Comparison of ENCODE assay signal across 25 mouse cellular contexts in the genomic region with DNA sequence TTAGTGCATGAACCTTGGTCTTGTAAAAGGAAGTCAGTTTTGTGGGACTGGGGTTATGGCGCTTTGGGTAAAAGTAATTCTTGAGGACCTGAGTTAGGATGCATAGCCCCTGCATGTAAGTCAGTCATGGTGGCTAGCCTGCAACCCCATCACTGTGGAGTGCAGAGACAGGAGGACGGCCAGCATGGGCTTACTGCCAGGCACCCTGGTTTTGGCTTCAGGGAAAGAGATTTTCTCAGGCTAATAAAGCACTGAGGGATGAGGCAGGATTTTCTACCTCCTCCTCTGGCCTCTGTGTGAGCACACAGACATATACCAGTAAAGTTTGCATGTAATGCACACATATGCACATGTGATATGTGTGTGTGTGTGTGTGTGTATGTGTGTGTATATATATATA.
"Had no signal": no experiment of that assay in that cellular context is flagged by ENCODE, and none has a peak within 500 bp of the region (broad histone marks: within the 10 kb centered on the region; RNA-seq: fewer than 3 reads in every experiment).

No protein-coding gene starts in this region.

- H3K4me1 ChIP-seq: heart, embryonic 10.5 days; heart, embryonic 12.5 days; hindbrain, embryonic 13.5 days; liver, embryonic 12.5 days had no signal

- H3K27me3 ChIP-seq: heart, embryonic 12.5 days; hindbrain, embryonic 13.5 days; hindbrain, embryonic 15.5 days; kidney, embryonic 15.5 days; limb, embryonic 13.5 days; limb, embryonic 15.5 days; liver, embryonic 12.5 days had no signal

- H3K4me3 ChIP-seq: heart, embryonic 10.5 days; heart, embryonic 12.5 days; hindbrain, embryonic 13.5 days; hindbrain, embryonic 15.5 days; kidney, embryonic 15.5 days; left cerebral cortex, adult 2 months; limb, embryonic 13.5 days; limb, embryonic 15.5 days; liver, embryonic 12.5 days had no signal

- ATAC-seq: intestine, embryonic 16.5 days; liver, embryonic 12.5 days had no signal

- DNase-seq: gastrocnemius, postnatal 14 days; gastrocnemius, postnatal 36 days; heart, adult 18-20 months; heart, postnatal 10 days; kidney, adult 11 months; kidney, adult 2 months; kidney, adult 9 months; kidney, postnatal 14 days; kidney, postnatal 36 days; layer of hippocampus, adult 9-11 months; layer of hippocampus, postnatal 36 days; lung, adult 18-20 months had no signal

- H3K27ac ChIP-seq: heart, embryonic 10.5 days; hindbrain, embryonic 13.5 days; hindbrain, embryonic 15.5 days; hindbrain, postnatal 0 days; kidney, embryonic 15.5 days; kidney, postnatal 0 days; left cerebral cortex, adult 2 months; limb, embryonic 13.5 days; limb, embryonic 15.5 days; liver, embryonic 12.5 days; liver, embryonic 14.5 days had no signal
